Mouse (Mus musculus) spleen, adult 12 weeks (tissue): ENCODE results near the gene Cpne5.
"Not testable (repeated sequence)": the region's sequence is repeated elsewhere in the genome, so short reads cannot be mapped to it uniquely, and the experiment has no call there.

Source experiments
- DNase-seq: peaks from one replicate; pipeline ENCODE4 v3.0.0; 2022; ENCODE audit warnings: low spot score

Gene Cpne5

DNA sequence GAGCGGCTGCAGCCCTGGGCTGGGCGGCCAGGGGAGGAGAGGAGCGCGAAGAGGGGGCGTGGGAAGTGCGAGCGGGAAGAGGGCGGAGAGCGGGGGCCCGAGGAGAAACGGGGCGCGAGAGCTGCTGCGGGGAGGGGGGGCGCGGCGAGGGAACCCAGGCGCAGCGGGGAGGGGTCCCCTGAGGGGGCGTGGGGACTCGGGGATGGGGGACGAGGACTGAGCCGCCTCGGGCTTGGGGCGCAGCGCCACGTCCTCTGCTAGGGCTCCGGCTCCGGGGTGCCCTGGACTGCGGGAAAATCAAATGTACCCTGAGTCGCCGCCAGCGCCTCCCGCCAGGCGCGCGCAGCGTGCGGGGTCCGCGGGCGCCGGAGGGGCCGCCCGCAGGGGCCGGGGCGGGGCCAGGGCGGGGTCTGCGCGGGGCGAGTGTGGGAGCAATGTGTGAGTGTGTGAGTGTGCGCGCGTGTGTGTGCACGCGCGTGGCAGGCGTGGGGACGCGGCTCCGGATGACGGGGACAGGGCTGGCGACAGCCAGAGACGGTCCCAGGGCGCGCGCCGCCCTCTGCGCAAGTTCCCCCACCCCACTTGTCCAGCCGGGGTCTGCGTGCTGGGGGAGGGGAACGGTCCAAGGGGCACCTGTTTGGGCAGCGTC is at the start of gene Cpne5:
Gene Cpne5, minus strand, starts transcription at position 396 of the 649 bp plus-strand sequence.
- DNase-seq, result no peak

DNA sequence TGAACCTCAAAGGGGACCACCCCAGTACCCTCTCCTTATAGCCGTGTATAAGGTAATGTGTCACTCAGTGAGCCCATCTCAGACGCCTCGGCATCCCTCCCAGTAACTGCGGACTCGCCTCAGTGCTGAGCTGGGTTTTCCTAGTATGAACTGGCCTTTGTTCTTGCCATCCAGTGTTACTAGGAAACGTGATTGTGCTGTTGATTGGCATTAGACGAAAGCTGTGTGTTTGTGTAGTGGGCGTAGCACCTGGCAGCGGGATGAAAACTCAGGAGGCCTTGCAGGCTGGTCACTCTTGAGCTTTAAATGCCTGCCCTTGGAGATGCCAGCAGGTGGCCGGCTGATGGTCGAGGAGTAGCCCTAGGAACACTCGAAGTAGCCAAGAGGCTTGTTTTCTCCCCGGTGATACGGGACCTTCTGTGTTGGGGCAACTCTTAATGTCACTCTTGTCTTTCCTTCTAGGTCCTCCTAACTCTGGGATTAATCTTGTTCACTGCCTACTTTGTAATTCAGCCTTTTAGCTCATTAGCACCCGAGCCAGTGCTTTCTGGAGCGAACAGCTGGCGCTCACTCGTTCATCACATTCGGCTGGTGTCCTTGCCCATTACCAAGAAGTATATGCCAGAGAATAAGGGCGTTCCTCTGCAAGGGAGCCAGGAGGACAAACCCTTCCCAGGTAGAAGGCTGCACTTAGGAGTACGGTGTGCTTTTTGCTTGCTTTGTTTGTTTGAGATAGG is 44.4 kb upstream of the Cpne5 start:
- DNase-seq, result no peak

DNA sequence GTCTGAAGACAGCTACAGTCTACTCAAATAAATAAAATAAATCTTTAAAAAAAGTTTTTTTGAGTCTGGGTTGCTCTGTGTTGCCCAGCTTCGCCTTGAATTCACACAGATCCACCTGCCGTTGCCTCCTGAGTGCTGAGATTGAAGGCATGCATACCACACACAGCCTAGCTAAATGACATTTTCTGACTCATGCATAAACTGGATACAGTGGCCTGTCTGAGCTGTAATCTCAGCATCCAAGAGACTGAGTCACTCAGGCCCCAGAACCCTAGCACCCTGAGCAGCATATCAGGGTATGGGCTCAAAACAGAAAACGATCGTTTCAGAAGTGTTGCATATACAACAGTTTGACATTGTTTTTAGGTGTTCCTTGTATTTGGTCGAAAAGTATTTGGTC is 43.6 kb upstream of the Cpne5 start:
- DNase-seq, result no peak

DNA sequence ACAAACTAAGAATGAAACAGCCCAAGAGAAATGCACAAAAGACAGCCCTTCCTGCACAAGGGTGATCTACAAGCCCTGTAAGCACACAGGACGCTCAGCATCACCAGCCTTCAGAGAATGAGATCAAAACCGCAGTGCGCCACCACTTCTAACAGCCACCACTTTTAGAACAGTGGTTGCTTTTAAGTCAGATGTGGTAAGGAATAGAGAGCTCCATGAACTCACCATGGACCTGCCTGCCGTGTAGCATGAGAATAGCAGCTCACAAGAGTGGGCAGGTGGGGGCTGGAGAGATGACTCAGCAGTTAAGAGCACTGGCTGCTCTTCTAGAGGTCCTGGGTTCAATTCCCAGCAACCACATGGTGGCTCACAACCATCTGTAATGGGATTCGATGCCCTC is 42.5 kb upstream of the Cpne5 start:
- DNase-seq, result peak; percentile 23

DNA sequence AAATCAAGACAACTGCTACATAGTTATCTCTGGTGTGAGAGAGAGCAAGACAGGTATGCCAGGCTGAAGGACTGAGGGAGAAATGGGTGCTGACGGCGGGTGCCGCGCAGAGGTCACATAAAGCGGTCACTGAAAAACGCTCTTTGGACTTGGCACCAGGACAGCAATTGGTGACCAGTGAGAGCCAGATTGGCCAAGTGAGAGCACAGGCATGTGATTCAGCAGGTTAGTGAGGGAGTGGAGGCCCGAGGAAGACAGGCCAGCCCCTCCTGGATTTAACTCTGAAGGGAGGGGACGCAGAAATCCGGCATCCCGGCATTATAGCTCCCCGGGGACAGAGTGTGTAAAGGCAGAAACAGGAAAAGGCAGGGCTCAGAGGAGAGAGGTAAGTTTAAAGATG is 35.9 kb upstream of the Cpne5 start:
- no peak for DNase-seq

DNA sequence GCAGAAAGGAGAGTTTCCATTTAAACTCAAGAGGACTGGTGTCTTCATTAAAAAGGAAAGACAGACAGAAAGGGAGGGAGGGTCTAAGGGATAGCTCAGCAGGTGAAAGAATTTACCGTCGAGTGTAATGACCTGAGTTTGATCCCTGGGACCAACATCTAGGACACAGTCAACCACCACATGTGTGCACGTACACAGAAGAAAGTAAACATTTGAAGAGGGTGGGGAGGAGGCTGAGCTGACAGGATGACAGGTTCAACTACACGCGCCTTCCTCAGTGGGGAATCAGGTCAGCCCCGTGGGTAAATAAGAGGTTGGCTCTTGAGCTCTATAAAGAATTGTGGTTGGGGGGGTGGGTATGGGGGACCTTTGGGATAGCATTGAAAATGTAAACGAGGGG is 35.2 kb upstream of the Cpne5 start:
- no peak for DNase-seq

DNA sequence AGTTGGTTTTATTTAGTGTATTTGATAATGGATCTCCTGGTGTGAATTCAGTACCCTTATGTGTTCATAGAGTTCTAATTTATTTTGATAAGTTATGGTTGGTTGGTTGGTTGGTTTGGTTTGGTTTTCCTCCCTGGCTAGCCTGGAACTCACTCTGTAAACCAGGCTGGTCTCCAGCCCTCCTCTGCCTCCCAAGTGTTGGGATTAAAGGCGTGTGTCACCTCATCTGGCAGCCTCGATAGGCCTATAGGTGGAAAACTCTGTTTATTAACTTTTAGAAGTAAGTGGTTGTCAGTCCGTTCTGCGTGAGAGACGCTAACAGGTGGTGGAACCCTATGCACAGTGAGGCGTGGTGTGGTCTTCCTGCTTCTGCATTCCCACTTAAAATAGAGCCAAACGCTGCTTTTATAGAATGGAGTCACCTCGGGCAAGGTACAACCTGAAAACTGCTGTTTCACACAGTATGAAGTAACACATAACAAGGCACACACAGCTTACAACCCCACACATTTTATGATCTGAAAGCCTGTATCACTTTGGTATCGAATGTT is 32.3 kb upstream of the Cpne5 start:
- DNase-seq, result no peak

DNA sequence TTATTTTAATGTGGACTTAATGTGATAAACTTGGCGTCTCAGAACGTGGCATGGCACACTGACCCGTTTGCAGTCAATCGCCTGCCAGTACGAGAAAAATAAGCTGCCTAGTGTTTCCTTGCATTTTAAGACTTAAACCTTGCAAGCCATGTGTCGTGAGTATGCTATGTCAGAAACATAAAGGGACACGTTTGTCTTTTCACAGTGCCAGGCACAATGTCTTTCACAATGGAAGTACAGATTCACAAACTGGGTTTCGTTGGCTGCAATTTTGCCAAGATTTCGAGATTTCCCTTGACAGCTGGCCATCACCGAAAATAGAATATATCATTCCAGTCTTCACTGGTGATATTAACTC is 31.4 kb upstream of the Cpne5 start:
- no peak for DNase-seq

DNA sequence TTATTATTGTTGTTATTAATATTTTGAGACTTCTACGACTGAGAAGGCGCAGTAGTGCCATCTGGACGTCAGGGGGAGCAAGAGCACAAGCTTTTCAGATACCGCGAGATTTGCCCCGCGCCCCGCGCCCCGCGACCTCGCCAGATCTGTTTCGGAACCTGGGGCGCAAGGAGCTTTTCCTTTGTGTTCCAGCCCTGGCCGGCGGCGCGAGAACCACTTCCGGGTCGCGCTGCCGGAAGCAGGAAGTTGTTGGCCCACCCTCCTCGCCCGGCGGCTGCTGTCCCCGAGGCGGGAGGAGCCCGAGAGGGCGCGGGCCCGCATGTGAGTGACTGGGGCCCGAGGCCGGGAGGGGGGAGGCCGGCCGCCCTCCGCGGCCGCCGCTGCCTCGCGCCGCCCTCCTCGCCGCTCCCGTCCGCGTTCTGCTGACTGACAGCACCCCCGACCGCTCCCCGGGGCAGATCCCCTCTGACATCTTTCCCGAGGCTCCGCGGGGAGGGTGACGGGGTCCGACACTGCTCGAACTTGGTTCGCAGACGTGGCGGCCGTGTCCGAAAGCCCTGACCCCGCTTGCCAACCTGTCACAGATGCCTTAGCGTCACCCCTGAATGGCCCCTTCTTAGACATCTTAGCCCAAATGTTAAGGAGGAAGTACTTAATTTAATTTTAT is 30.8 kb upstream of the Cpne5 start, which contains the start of gene BC004004:
Gene BC004004, plus strand, starts transcription at position 107 of the 667 bp plus-strand sequence.
- DNase-seq, result peak; percentile 92

DNA sequence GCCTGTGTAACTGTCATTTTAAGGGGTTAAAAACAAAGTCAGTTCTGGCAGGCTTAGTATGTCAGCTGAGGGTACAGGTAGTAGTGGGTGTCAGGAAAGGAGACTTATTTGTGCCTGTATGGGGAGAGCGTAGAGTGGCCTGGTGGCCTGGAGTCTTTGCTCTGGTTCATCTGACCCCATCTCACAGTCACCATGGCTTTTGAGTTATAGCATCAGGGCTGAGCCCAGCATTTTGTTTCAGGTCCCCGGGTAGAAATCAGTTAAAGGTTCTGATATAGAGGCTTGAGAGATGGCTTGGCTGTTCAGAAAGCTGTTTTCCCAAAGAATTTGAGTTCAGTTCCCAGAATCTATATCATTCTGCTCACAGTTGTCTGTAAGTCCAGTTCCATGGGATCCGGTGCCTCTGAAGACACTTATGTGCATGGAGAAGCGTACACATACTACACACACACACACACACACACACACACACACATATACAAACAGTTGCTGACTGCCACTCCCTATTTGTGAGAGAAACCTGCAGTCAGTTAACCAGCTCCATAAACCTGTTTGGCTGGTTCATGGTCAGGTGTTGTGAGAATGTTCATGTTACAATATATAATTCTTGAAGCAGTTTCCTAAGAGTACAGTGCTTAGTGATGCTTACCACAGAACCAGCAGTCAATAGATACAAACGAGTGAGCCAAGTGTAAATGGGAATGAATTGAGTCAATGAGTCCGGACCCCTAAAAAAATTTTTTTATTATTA is 30.1 kb upstream of the Cpne5 start:
- no peak for DNase-seq

DNA sequence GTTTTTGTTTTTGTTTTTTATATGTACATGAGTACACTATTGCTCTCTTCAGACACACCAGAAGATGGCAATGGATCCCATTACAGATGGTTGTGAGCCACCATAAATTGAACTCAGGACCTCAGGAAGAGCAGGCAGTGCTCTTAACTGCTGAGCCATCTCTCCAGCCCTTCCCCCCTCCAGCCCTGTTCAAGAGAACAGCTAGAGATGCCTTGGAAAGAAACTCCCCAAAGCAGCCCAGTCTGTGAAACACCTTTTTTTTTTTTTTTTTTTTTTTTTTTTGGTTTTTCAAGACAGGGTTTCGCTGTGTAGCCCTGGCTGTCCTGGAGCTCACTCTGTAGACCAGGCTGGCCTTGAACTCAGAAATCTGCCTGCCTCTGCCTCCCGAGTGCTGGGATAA is 29.1 kb upstream of the Cpne5 start:
- DNase-seq, result not testable (repeated sequence)

DNA sequence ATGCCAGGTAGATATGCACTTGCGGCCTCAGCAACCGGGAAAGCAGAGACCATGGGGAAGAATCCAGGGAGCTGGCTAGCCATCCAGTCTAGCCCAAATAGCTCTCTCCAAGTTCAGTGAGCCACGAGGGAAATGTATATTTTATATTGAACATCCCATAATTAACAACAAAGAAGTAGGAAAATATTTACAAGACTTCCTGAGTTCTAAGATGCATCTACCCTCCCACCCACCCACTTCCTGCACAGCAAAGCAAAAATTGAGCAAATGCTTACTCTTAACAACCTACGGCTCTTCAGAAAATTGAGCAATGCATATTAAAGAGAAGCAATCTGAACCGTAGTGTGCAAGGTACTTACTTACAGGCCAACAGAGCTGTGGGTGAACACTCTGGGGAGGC is 26.8 kb upstream of the Cpne5 start:
- no peak for DNase-seq

DNA sequence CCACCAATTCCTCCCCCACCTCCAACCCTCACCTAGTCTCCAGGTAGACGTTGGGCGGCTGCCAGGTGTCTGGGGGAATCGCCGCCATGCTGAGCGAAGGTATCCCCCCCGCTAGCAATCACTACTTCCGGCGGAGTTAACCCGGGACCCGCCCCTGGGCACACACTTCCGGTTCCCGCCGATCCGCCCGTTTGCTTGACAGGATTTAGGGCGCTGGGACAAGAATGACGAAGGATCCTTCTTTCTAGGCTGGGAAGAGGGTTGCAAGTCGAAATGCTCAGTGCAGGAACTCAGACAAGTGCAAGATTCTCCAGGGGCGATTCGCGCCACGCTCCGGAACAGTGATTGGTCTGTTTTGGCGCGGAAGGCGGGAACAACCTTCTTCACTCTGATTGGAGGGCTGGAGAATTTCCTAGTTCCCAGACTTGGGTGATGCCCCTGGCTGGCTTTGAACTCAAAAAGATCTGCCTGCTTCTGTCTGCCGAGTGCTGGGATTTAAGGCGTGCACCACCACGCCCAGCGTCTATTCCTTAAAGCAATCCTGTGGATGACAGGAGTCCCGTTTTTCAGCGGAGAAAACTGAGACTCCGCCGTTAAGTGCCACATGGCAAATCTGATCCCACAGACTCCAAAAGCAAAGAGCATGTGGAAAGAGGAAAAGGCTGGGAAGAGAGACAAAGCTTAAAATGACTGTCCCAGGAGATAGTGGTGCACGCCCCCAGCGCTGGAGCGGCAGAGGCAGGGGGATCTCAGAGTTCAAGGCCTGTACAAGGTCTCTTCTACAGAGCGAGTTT is 26.1 kb upstream of the Cpne5 start, which contains the start of gene Ppil1:
Gene Ppil1, minus strand, starts transcription at position 347 of the 794 bp plus-strand sequence.
- DNase-seq, result peak; percentile 82

DNA sequence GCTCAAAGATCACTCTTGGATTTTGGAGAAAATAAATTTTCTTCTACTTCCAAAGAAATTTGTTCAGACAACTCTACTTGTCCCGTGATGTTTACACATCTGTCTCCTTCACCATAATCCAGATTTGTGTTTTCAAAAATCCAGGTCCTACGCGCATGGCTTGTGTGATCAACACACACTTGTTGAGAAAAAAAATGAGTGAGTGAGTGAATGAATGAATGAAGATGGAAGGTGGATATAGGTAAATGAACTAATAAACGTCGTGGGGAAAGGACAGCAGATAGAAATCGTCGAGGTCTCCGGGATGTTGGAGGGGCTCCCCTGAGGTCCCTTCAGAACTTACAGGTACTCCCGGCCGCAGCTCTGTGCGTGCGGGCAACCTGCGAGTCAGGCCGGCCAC is 25.4 kb upstream of the Cpne5 start:
- no peak for DNase-seq

DNA sequence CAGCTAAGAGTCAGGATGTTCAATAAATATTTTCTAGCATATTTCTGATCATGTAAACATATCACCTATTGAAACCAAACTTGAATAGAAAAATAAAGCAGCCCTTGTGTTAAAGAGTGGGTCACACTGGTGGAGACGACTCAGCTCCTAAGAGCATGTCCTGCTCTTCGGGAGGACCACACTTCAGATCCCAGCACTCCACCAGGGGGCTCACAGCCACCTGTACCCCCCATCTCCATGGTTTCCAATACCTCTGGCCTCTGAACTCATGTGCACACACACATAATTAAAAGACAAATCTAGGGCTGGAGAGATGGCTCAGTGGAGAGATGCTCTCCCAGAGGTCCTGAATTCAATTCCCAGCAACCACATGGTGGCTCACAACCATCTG is 24.3 kb upstream of the Cpne5 start:
- no peak for DNase-seq

DNA sequence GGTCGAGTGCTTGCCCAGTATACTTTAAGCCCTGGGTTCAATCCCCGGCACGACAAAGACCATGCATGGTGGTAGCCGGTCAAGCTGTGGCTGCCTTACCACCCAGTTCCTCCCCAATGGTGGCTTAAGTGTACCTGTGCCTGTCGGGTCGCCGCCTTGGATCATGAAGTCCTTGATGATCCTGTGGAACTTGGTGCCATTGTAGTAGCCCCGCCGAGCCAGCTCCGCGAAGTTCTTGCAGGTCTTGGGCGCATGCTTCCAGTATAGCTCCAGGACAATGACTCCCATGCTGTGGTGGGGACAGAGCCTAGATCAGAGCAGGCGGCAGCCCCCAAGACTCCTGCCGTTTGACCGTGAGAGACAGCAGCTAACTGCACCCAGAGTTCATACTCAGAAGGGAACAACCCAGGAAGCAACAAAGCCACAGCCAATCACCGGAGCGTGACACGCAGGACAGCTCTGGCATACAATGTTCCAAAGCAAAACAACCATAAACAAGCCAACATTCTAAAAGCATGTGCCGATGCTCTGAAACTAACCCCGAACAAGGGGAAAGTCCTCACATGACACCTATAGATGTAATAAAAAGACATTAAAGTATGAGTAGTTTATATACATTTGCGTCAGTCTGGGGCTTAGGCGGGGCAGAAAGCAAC is 23.8 kb upstream of the Cpne5 start:
- DNase-seq, result no peak

DNA sequence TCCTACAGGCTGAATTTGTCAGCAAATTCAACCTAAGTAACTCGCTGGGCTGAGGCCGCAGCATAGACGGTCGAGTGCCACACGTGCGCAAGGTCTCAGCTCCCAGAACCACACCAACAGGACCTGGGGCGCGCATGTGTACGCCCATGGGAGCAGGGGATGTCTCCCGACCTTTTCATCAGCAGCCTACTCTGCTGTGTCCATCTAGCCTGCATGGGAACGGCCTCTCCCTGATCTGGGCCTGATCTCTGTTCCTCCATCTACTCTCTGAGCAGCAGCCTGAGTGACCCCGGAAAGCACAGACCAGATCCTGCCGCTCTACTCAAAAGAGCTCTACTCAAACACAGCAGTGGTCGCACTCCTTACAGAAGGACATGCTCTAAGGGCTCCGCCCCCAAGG is 22.5 kb upstream of the Cpne5 start:
- no peak for DNase-seq

DNA sequence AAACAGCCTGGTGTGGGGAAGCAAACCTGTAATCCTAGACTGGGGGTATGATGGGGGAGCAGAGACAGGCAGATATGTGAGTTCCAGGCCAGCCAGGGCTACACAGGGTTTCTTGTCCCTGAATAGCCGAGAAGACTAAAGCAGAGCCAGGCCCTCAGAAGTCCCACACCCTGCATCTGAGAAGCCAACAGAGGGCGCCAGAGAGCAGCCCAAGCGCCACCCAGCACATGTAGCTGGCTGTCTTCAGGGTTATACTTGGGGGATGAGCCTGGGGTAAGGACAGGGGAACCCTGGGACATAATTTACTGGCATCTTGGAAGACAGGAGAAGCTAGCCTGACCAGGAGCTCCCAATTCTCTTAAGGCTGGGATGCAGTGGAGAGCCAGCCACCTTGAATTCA is 21.5 kb upstream of the Cpne5 start:
- peak; percentile 58 for DNase-seq

DNA sequence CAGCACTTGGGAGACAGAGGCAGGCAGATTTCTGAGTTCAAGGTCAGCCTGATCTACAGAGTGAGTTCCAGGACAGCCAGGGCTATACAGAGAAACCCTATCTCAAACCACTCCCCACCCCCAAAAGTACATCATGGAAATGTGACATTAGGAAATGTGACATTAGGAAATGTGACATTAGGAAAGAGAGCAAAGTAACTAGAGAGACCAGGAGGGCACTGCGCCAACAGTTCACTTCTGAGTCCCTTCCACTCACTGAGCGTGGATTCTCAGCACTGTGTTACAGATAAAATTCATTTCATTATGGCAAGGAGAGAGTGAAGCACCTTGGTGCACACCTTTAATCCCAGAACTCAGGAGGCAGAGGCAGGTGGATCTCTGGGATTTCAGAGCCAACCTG is 21.0 kb upstream of the Cpne5 start:
- DNase-seq, result no peak

DNA sequence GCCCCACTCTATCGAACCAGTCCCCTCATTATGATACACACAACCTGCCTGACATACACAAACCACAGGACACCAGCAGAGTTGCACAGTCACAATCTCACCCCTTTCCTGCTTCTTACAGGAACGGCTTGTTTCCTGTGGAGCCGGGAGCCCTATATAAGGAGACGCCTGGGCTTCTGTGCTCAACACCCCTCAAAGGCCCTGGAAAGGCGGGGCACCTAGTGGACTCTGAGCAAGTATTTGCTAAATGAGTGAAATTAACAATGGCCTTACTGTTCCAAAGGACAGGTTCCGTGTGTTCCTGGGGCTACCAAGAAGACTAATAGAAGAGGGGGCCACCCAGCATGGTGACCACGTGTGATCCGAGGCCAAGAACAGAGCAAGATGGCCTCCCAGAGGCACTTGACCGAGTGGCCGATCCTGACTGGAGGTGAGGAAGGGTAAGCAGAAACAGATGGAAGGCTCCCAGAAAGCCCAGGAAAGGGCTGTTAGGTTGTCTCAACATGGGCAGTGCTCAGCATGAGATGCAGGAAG is 20.1 kb upstream of the Cpne5 start:
- no peak for DNase-seq
